Mouse (Mus musculus): ENCODE results near the gene Npr3. TPM values are rescaled to one million over a fixed set of nuclear protein-coding genes. Genes with fewer than 3 reads are reported as not detected.

Npr3 gene
- total RNA-seq, 2 experiments from 2014 or later, result 12.2 to 16.2 TPM

Other genes starting within 250 kb of the Npr3 start
- gene Sub1, start 89.7 kb upstream of the Npr3 start, total RNA-seq (2021), result 10 to 100 TPM; 83.4 to 86.2 TPM
- gene Zfr, start 210.5 kb upstream of the Npr3 start, total RNA-seq (2021), result 10 to 100 TPM; 46.0 to 61.1 TPM